Mouse (Mus musculus): ENCODE measurements around the gene Lrrc7. TPM values are rescaled to one million over a fixed set of nuclear protein-coding genes. Genes with fewer than 3 reads are reported as not detected.
"Not testable (repeated sequence)": the region's sequence is repeated elsewhere in the genome, so short reads cannot be mapped to it uniquely, and the experiment has no call there.

Gene Lrrc7
- polyA plus RNA-seq, 1 experiment from 2014 or later, result 0.03 TPM

DNA sequence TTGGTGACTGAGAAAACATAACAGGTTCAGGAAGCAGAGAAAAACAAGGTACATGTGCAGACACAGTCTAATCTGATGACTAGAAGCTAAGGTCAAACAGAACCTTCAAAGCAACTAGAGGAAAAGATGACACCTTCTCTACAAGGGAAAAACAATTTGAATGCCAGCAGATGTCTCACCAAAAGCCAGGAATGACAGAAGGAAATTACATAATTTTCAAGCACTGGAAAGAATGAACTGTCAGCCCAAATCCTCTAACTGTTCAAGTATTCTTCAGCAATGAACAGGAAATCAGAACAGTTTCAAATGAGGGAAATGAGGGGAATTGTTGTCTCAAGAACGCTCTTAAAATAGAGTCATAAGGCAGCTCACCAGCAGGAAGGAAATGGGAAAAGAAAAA, 421.4 kb downstream of the Lrrc7 start:
- H3K27me3 ChIP-seq, result no peaks in the 10 kb centered on the region
- ATAC-seq (no peak), DNase-seq (ENCODE audit: low read depth, low spot score) (no peak)
- in situ Hi-C loops (cut with MboI; ENCODE audit: low pct_unique_long_range_greater_than_20kb), result no loop called here
- POLR2A ChIA-PET, result no interaction called here
- no peak for TF ChIP-seq CTCF (IDR thresholded peaks at IDR 0.05)
- CTCF ChIA-PET, result no interaction called here

DNA sequence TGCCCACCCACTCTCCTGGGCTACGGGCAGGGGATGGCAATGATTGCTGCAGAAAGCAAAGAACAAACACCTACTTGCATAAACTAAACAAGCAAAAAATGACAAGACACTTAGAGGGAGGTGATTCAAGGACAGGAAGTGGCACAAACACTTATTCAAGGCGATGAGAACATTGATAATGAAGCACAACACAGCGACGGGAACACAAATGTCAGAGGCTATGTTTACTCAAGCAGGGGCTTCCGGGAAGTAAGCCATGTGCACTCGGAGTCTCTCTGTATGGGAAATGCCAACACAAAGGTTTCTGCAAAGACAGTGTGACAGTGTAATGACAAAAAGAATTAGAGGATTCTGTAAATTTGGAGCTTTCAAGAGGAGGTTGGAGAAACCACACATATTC, 424.2 kb downstream of the Lrrc7 start:
- ATAC-seq, result no peak
- DNase-seq (ENCODE audit: low read depth, low spot score), result no peak
- POLR2A ChIA-PET, result no interaction called here
- in situ Hi-C loops (cut with MboI; ENCODE audit: low pct_unique_long_range_greater_than_20kb), result no loop called here
- CTCF ChIA-PET, result no interaction called here
- no peak for TF ChIP-seq CTCF (IDR thresholded peaks at IDR 0.05)
- no peaks in the 10 kb centered on the region for H3K27me3 ChIP-seq

DNA sequence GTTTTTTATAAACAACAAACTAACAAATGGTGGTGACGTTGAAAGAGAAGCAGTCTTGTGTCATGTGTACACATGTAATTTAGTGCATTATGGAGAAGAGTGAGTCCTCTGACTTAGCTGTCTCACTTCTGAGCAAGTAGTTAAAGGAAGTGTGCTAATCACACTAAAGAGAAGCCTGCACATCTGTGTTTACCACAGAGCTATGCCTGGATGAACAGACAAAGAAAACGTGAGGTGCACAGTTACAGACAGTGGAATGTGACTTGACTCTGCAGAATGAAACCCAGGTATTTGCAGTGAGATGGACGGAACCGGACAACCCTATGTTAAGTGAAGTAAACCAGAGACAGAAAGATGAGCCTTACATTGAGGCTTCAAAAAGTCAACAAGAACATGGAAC, 430.3 kb downstream of the Lrrc7 start:
- DNase-seq (ENCODE audit: low read depth, low spot score) (no peak), ATAC-seq (no peak)
- H3K27me3 ChIP-seq, result no peaks in the 10 kb centered on the region
- in situ Hi-C loops (cut with MboI; ENCODE audit: low pct_unique_long_range_greater_than_20kb), result no loop called here
- TF ChIP-seq CTCF (IDR thresholded peaks at IDR 0.05), result no peak
- CTCF ChIA-PET, result interaction anchor here (0.6 to 1.2 kb wide), 2 partner anchors 11 to 54 kb away, joined by 3 to 6 read pairs; no protein-coding TSS in a partner anchor
- POLR2A ChIA-PET, result no interaction called here

DNA sequence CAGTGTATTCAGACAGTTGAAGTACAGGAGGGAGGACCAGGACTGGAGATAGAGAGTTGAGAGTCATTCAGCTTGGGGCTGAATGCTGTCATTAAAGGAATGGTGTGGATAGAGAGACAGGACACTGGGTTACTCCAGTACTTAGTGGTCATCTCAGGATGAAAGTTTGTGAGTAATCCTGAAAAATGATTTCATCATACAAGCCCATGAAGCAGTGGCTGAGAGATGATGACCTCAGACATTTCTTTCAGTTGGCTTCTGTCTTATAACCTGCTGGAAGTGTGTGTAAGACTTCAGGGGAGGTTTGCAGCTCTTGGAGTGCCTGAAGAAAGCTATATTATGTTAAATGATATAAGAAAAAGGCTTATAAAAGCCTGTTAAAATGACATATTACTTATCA, 430.8 kb downstream of the Lrrc7 start:
- no peak for TF ChIP-seq CTCF (IDR thresholded peaks at IDR 0.05)
- ChIA-PET POLR2A (no interaction called here), CTCF (interaction anchor here (1.2 kb wide), 1 partner anchor 10 kb away, joined by 6 read pairs; no protein-coding TSS in a partner anchor)
- no peaks in the 10 kb centered on the region for H3K27me3 ChIP-seq
- ATAC-seq (no peak), DNase-seq (ENCODE audit: low read depth, low spot score) (no peak)
- in situ Hi-C loops (cut with MboI; ENCODE audit: low pct_unique_long_range_greater_than_20kb), result no loop called here

DNA sequence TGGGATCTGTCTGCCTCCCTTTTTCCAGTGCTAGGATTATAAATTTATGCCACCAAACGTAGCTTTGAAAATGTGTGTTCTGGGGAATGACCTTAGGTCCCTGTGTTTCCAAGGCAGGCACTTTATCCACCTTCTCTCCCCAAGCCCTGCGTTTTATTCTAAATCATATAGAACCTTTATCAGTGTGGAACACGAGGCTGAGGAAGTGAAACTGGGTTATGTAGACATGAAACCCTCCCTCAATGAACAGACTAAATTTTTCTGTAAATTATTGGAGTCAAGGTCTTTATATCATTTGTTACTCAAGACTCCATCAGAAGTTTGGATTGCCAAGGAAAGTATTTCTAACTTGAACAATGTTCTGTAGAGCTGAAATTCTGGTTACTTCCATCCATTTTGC, 439.1 kb downstream of the Lrrc7 start:
- CTCF ChIA-PET, result interaction anchor here (1.6 to 1.7 kb wide), 2 partner anchors 12 to 46 kb away, joined by 3 to 6 read pairs; no protein-coding TSS in a partner anchor
- in situ Hi-C loops (cut with MboI; ENCODE audit: low pct_unique_long_range_greater_than_20kb), result no loop called here

DNA sequence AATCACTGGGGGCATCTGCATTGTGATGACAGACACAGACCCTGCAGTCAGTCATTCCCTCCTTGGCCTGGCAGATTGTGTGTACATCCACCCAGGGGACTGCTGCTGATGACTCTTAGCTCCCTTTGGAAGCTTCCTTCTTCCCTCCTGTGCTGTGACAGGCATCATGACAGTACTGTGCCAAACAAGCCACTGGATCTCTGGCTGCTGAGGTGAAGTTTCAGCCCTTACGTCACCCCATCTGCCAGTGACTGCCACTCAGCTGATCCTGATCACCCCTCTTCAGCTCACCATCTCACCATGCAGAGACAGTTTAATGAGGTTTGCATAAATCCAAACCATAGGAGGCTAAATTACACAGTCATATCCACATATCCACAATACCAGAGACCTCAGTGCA, 456.8 kb downstream of the Lrrc7 start:
- ATAC-seq (no peak), DNase-seq (ENCODE audit: low read depth, low spot score) (no peak)
- TF ChIP-seq CTCF (IDR thresholded peaks at IDR 0.05), result no peak
- no peaks in the 10 kb centered on the region for H3K27me3 ChIP-seq
- CTCF ChIA-PET, result interaction anchor here (1.6 to 1.8 kb wide), 2 partner anchors 11 to 13 kb away, joined by 5 to 8 read pairs; no protein-coding TSS in a partner anchor
- POLR2A ChIA-PET, result no interaction called here
- in situ Hi-C loops (cut with MboI; ENCODE audit: low pct_unique_long_range_greater_than_20kb), result no loop called here

More for the DNA sequence above, 439.1 kb downstream of the Lrrc7 start:
- ATAC-seq (no peak), DNase-seq (ENCODE audit: low read depth, low spot score) (no peak)
- POLR2A ChIA-PET, result no interaction called here
- no peaks in the 10 kb centered on the region for H3K27me3 ChIP-seq
- no peak for TF ChIP-seq CTCF (IDR thresholded peaks at IDR 0.05)

DNA sequence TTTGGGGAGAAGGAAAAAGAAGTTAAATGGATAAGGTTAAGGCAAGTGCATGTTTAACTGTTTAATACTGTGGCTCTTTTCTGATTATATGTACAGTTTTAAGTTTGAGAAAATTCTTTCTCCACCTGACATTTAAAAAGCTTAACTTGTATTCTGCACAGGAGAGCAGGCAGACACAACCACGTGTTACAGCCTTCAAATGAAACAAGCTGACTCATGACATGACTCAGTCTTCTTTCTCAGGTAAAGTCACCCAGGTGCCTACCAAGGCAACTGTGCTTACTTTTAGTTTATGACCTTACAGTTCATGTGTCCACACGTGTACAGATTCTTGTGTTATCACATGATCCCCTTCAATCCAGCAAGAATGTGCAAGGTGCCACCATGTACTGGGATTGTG, 458.6 kb downstream of the Lrrc7 start:
- H3K27me3 ChIP-seq, result no peaks in the 10 kb centered on the region
- CTCF ChIA-PET, result interaction anchor here (0.7 to 1.8 kb wide), 3 partner anchors 9 to 33 kb away, joined by 3 to 8 read pairs (median 6); no protein-coding TSS in a partner anchor
- ATAC-seq, result no peak
- no peak for TF ChIP-seq CTCF (IDR thresholded peaks at IDR 0.05)
- DNase-seq (ENCODE audit: low read depth, low spot score), result no peak
- in situ Hi-C loops (cut with MboI; ENCODE audit: low pct_unique_long_range_greater_than_20kb), result no loop called here
- POLR2A ChIA-PET, result no interaction called here

DNA sequence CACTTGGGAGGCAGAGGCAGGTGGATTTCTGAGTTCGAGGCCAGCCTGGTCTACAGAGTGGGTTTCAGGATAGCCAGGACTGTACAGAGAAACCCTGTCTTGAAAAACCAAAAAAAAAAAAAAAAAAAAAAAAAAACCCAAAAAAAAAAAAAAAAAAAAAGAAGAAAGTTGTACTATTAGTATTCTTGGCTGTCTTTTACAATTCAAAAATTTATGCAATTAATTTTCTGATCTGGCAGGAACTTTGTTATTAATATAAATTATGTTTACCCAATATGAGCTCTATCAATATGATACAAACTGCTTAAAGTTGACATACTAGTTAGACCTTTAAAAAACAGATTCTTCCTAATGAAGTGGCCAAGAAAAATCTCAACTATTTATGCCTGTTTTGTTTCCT, 459.5 kb downstream of the Lrrc7 start:
- H3K27me3 ChIP-seq; DNase-seq (ENCODE audit: low read depth, low spot score); ATAC-seq; in situ Hi-C loops (cut with MboI; ENCODE audit: low pct_unique_long_range_greater_than_20kb): not testable (repeated sequence)
- ChIA-PET CTCF (interaction anchor here (1.4 to 1.5 kb wide), 2 partner anchors 11 to 15 kb away, joined by 3 to 7 read pairs; no protein-coding TSS in a partner anchor), POLR2A (interaction anchor here (0.6 to 0.7 kb wide), 2 partner anchors 24 to 381 kb away, joined by 3 to 4 read pairs; no protein-coding TSS in a partner anchor)

DNA sequence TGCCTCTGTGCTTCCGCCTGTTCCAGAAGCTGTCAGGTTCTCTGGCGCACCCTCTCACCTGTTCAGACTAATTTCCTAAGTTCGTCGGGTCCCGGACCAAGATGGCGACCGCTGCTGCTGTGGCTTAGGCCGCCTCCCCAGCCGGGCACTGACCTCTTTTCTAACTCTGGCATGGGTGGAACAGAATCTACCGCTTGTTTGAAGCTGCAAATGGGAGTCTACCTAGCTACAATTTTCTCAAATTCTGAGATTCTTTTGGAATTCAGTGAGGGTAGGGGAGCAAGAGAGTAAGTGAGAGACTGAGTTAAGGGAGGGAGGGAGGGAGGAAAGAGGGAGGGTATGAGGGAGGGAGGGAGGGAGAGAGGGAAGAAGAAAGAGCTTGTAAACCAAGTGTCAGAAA, 460.0 kb downstream of the Lrrc7 start:
- in situ Hi-C loops (cut with MboI; ENCODE audit: low pct_unique_long_range_greater_than_20kb); DNase-seq (ENCODE audit: low read depth, low spot score); H3K27me3 ChIP-seq; ATAC-seq: not testable (repeated sequence)
- ChIA-PET CTCF (interaction anchor here (1.4 to 1.5 kb wide), 2 partner anchors 10 to 15 kb away, joined by 3 to 7 read pairs; no protein-coding TSS in a partner anchor), POLR2A (interaction anchor here (0.7 kb wide), 1 partner anchor 23 kb away, joined by 4 read pairs; no protein-coding TSS in a partner anchor)

DNA sequence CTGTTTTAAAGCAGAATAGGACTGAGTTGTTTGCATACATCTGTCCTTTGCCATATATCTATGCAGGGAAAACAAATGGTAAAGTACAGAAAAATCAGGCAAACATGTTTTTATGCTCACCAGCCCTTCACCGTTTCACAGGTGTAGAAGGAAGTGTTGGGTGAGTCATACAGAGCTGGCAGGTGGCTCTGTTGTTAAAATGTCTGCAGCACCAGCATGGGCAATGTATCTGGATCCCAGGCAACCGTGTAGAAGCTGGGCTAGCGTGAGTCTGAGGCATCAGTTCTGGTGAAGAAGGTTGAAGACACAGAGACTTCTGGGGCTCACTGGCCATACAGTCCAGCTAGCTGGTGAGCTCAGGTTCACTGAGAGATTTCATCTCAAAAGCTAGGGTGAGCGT, 468.1 kb downstream of the Lrrc7 start:
- ATAC-seq (no peak), DNase-seq (ENCODE audit: low read depth, low spot score) (no peak)
- POLR2A ChIA-PET, result interaction anchor here (0.5 kb wide), 1 partner anchor 1397 kb away, joined by 3 read pairs; no protein-coding TSS in a partner anchor
- H3K27me3 ChIP-seq, result peaks cover 8% of the 10 kb centered on the region
- CTCF ChIA-PET, result interaction anchor here (0.6 to 1.8 kb wide), 4 partner anchors 10 to 125 kb away, joined by 3 to 8 read pairs (median 6); no protein-coding TSS in a partner anchor
- no peak for TF ChIP-seq CTCF (IDR thresholded peaks at IDR 0.05)
- in situ Hi-C loops (cut with MboI; ENCODE audit: low pct_unique_long_range_greater_than_20kb), result no loop called here

DNA sequence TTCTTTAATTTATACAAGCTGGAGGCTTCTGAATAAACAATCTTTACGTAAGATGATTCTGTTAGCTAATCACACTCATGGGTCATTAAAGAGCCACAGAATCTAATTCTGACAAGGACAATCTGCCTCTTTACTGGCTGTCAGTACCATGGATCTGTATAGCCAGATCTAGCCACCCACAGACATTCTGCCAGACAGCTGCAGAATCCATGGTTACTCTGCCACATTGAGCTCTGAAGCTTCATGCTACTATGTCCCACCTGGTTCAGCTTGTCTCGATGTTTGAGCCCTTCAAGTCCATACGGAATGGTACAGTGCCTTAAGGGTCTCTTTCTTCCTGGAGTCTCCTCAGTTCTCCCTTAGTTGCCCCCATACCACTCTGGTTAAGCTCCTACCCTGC, 470.4 kb downstream of the Lrrc7 start:
- peaks cover 14% of the 10 kb centered on the region for H3K27me3 ChIP-seq
- TF ChIP-seq CTCF (IDR thresholded peaks at IDR 0.05), result no peak
- POLR2A ChIA-PET, result interaction anchor here (0.7 kb wide), 1 partner anchor 16 kb away, joined by 3 read pairs; no protein-coding TSS in a partner anchor
- in situ Hi-C loops (cut with MboI; ENCODE audit: low pct_unique_long_range_greater_than_20kb), result no loop called here
- CTCF ChIA-PET, result interaction anchor here (1.1 to 1.9 kb wide), 5 partner anchors 11 to 17 kb away, joined by 3 to 8 read pairs (median 7); no protein-coding TSS in a partner anchor
- no peak for ATAC-seq
- DNase-seq (ENCODE audit: low read depth, low spot score), result no peak
